Mouse (Mus musculus): ENCODE results near the gene Pofut1. TPM values are rescaled to one million over a fixed set of nuclear protein-coding genes. Genes with fewer than 3 reads are reported as not detected.
A peak's percentile ranks its signal among the peaks of the same experiment; 100 is the strongest.

Gene Pofut1
- polyA plus RNA-seq, 1 experiment, result 25.5 TPM

DNA sequence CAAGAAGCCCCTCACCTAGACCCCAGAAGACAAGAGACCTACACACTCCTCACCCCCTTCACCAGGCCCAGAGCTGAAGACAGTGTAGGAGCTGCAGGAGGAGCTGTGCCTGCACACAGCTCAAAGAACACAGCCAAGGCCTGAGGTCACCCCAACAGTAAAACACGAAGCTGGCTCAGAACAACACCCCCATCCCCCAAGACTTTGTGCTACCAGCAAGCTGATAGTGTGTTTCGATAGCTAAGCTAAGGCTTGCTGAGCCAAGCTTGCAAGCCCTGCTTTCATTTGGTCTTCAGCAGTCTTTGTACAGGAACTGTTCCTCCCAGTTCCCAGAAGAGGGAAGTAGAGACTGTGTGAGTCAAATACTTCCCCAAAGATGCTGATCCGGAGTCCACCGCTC is 57.5 kb downstream of the Pofut1 start:
- Histone ChIP-seq H3K4me1 (ENCODE audit: control insufficient read depth, insufficient read depth, low read length) (no peaks in the 10 kb centered on the region), H3K4me3 (replicated peaks; ENCODE audit: extremely low read depth, low read depth, low read length) (no peak overlapping the region)
- no peak for DNase-seq
- 50% methylated on average over 4 of the region's 4 CpGs for WGBS
- TF ChIP-seq CTCF (IDR thresholded peaks at IDR 0.05; ENCODE audit: insufficient read depth, low read length) (no peak), POLR2A (IDR thresholded peaks at IDR 0.05; ENCODE audit: borderline replicate concordance, extremely low read depth, low read depth, low read length) (no peak)

DNA sequence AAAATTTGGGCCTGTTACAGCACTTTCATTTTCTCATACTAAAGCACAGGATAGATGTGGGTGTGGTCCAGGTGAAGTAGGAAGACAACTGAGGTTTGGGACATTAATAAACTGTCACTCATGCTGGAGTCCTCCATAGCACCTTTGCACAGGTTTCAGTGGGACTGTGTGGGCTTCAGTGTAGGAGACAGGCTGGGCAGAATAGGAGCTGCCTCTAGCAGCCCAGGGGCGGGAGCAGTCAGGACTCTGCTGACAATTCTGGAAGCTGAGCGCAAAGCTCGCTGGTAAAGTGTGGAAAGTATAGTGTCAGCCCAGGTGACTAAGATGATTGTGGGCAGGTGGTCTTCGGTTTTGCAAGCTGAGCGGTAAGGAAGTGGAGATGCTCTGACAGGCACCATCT is 59.8 kb downstream of the Pofut1 start:
- Histone ChIP-seq H3K4me1 (ENCODE audit: control insufficient read depth, insufficient read depth, low read length) (no peaks in the 10 kb centered on the region), H3K4me3 (replicated peaks; ENCODE audit: extremely low read depth, low read depth, low read length) (no peak overlapping the region)
- WGBS, result 92% methylated on average over 5 of the region's 5 CpGs
- no peak for DNase-seq
- TF ChIP-seq CTCF (IDR thresholded peaks at IDR 0.05; ENCODE audit: insufficient read depth, low read length) (no peak), POLR2A (IDR thresholded peaks at IDR 0.05; ENCODE audit: borderline replicate concordance, extremely low read depth, low read depth, low read length) (no peak)

DNA sequence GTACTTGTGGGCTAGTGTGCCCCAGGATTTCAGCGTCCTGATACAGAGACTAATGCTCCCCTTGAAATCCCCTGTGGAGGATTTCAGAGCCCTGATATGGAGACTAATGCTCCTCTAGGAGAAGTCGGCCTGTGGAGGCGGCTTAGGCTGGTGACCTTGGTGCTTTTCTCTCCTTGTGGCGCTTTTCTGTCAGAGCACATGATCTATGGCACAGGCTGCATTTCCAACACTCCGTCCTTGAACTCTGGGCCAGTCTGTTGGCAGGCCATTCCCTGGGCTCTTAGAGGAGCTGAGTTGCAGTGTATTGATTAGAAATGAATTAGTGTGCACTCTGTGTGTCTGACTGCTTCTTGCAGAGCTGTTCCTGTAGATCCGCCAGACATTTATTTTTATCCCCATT is 63.9 kb downstream of the Pofut1 start:
- Histone ChIP-seq H3K4me1 (ENCODE audit: control insufficient read depth, insufficient read depth, low read length) (no peaks in the 10 kb centered on the region; the same call in 1 of the 2 replicates), H3K4me3 (replicated peaks; ENCODE audit: extremely low read depth, low read depth, low read length) (no peak overlapping the region)
- no peak for DNase-seq
- WGBS, result 69% methylated on average over 6 of the region's 6 CpGs
- no peak for TF ChIP-seq CTCF (IDR thresholded peaks at IDR 0.05; ENCODE audit: insufficient read depth, low read length)

DNA sequence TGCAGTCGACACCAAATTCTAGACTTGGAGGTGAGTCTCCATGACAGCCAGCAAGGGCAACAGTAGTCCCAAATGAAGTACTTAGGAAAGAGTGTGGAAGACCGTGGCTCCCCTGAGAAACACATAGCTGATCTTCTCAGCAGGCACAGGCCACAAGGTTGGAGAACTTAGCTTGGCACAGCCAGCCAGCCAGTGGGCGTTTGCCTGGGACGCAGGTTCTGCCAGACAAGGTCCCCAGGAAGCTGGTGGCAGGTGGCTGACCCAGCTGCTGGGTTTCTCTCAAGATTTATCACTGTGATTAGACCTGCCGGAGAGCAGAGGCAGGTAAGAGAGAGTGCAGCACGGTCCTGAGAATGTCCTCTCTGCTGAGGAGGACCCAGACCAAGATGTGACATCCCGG is 67.3 kb downstream of the Pofut1 start:
- DNase-seq, result no peak
- no peak for TF ChIP-seq CTCF (IDR thresholded peaks at IDR 0.05; ENCODE audit: insufficient read depth, low read length)
- no peak for TF ChIP-seq POLR2A (IDR thresholded peaks at IDR 0.05; ENCODE audit: borderline replicate concordance, extremely low read depth, low read depth, low read length)
- H3K4me3 ChIP-seq (replicated peaks; ENCODE audit: extremely low read depth, low read depth, low read length), result no peak overlapping the region
- 79% methylated on average over 7 of the region's 7 CpGs for WGBS
- no peaks in the 10 kb centered on the region; the same call in 1 of the 2 replicates for H3K4me1 ChIP-seq (ENCODE audit: control insufficient read depth, insufficient read depth, low read length)

DNA sequence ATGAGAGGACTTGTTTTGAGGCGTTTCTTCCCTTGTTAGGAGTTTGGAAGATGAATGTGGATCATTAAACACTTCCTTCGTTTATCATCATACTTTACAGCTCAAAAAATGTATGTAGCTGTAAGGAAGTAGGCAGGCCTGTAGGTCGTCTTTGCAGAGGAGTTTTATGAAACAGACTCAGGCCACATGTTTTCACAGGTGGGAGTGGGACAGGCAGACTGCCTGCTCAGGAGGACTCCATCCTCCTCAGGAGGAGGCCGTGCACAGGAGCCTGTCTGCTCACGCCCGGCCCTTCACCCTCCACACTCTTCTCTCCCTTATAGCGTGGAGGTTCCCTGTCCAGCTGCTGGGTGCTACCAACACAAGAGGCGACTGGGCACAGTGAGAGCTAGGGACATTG is 67.8 kb downstream of the Pofut1 start:
- no peak overlapping the region for H3K4me3 ChIP-seq (replicated peaks; ENCODE audit: extremely low read depth, low read depth, low read length)
- no peak for DNase-seq
- TF ChIP-seq POLR2A (IDR thresholded peaks at IDR 0.05; ENCODE audit: borderline replicate concordance, extremely low read depth, low read depth, low read length) (no peak), CTCF (IDR thresholded peaks at IDR 0.05; ENCODE audit: insufficient read depth, low read length) (no peak)
- H3K4me1 ChIP-seq (ENCODE audit: control insufficient read depth, insufficient read depth, low read length), result no peaks in the 10 kb centered on the region; the same call in 1 of the 2 replicates
- WGBS, result 68% methylated on average over 8 of the region's 8 CpGs

DNA sequence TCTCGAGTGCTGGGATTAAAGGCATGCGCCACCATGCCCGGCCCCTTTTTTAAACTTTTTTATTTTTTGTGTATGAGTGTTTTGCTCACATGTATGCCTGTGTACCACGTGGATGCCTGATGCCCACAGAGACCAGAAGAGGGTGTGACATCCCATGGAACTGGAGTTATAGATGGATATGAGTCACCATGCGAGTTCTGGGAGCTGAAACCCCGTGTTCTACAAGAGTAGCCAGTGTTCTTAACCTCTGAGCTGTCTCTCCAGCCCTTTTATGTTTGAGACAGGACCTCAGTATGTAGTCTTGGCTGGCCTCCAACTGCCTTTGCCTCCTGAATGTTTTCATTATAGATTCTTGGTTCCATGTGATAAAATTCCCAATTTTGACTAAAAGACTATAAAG is 68.9 kb downstream of the Pofut1 start:
- TF ChIP-seq POLR2A (IDR thresholded peaks at IDR 0.05; ENCODE audit: borderline replicate concordance, extremely low read depth, low read depth, low read length) (no peak), CTCF (IDR thresholded peaks at IDR 0.05; ENCODE audit: insufficient read depth, low read length) (no peak)
- no peaks in the 10 kb centered on the region; the same call in 1 of the 2 replicates for H3K4me1 ChIP-seq (ENCODE audit: control insufficient read depth, insufficient read depth, low read length)
- DNase-seq, result no peak
- H3K4me3 ChIP-seq (replicated peaks; ENCODE audit: extremely low read depth, low read depth, low read length), result no peak overlapping the region
- whole genome bisulfite sequencing, result 72% methylated on average over 6 of the region's 6 CpGs

DNA sequence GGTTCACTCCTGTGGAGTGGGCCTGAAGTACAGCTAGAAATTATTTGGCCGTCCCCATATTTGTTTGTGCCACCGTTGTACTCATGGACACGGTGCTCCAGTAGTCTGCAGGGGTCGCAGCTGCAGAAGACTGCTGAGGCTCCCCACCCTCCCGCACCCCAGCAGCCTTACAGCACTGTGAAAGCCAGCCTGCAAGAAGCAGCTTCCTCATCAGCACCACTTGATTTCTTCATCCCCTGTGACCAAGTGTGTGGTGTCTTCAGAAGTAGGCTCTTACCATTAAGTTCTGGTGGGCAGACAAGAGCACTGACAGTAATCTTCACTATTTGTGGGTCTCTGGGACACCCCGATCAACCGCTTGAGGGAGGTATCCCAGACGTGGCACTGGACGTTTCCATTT is 71.6 kb downstream of the Pofut1 start:
- no peak overlapping the region for H3K4me3 ChIP-seq (replicated peaks; ENCODE audit: extremely low read depth, low read depth, low read length)
- no peak for DNase-seq
- 80% methylated on average over 9 of the region's 9 CpGs for WGBS
- no peaks in the 10 kb centered on the region; the same call in 1 of the 2 replicates for H3K4me1 ChIP-seq (ENCODE audit: control insufficient read depth, insufficient read depth, low read length)
- TF ChIP-seq CTCF (IDR thresholded peaks at IDR 0.05; ENCODE audit: insufficient read depth, low read length) (no peak), POLR2A (IDR thresholded peaks at IDR 0.05; ENCODE audit: borderline replicate concordance, extremely low read depth, low read depth, low read length) (no peak)

DNA sequence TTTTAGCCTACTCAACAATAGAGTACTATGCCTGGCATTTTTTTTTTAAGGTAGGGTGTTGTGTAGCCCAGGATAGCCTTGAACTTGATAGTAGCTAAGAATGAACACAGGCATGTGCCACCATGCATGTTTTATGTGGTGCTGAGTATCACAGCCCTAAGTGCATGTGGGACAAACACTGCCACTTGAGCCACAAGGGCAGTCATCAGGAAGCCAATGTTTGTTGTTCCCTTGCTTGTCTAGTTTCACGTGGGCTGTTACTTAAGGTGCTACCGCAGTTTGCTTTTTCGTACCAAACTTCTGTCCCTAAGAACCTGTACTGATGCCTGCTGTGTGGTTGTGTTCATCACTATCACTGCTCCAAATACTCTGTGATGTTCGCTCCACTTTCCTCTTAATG is 77.1 kb downstream of the Pofut1 start:
- TF ChIP-seq CTCF (IDR thresholded peaks at IDR 0.05; ENCODE audit: insufficient read depth, low read length) (no peak), POLR2A (IDR thresholded peaks at IDR 0.05; ENCODE audit: borderline replicate concordance, extremely low read depth, low read depth, low read length) (no peak)
- no peak for DNase-seq
- 76% methylated on average over 4 of the region's 4 CpGs for WGBS
- Histone ChIP-seq H3K4me1 (ENCODE audit: control insufficient read depth, insufficient read depth, low read length) (peaks cover 10% of the 10 kb centered on the region; the same call in 1 of the 2 replicates), H3K4me3 (replicated peaks; ENCODE audit: extremely low read depth, low read depth, low read length) (no peak overlapping the region)

DNA sequence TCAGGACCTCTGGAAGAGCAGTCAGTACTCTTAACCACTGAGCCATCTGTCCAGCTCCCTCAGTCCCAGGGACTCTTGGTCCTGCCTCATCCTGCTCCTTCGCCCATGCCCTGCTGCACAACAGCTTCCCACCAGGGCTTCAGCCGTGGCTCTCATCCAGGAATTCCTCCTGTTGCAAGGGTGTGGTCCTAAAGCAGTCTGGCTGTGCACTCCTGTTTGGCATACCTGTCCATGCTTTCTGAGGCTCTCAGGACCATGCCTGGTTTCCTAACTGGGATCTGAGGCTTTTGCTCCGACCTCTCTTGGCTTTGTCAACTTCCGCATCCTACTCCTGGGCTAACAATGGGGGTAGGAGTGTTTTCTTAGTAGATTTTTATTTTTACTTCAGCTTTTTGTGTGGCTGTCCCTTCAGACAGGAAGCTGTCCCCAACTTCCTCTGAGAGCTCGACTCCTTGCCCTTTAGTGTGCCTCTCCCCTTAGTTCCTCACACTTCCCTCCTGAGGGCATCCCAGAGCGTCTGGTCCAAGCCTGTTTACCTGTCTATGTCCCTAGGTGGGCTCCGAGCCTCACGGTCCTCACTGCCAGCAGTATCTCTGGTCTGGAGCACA is 77.8 kb downstream of the Pofut1 start:
- no peak overlapping the region for H3K4me3 ChIP-seq (replicated peaks; ENCODE audit: extremely low read depth, low read depth, low read length)
- TF ChIP-seq POLR2A (IDR thresholded peaks at IDR 0.05; ENCODE audit: borderline replicate concordance, extremely low read depth, low read depth, low read length), result no peak
- no peak for TF ChIP-seq CTCF (IDR thresholded peaks at IDR 0.05; ENCODE audit: insufficient read depth, low read length)
- peaks cover 10% of the 10 kb centered on the region; the same call in 1 of the 2 replicates for H3K4me1 ChIP-seq (ENCODE audit: control insufficient read depth, insufficient read depth, low read length)
- WGBS, result 44% methylated on average over 8 of the region's 8 CpGs
- peak; percentile 46 for DNase-seq

Other genes with a start within 250 kb of the Pofut1 start
- gene Pdrg1, start 226.1 kb upstream of the Pofut1 start, polyA plus RNA-seq (2012; rRNA removed), result 39.9 and 61.9 TPM in 2 replicates
- 0.03 TPM in 1 of 2 replicates, not detected in the other for gene Xkr7, start 209.7 kb upstream of the Pofut1 start, polyA plus RNA-seq (2012; rRNA removed)
- 164 and 177 TPM in 2 replicates for gene Ccm2l, start 175.6 kb upstream of the Pofut1 start, polyA plus RNA-seq (2012; rRNA removed)
- gene Hck, start 133.1 kb upstream of the Pofut1 start, polyA plus RNA-seq (2012; rRNA removed), result 45.0 and 52.8 TPM in 2 replicates
- 32.7 and 45.8 TPM in 2 replicates for gene Tm9sf4, start 80.2 kb upstream of the Pofut1 start, polyA plus RNA-seq (2012; rRNA removed)
- gene Tspyl3, start 16.1 kb upstream of the Pofut1 start, polyA plus RNA-seq (2012; rRNA removed), result 6.0 and 9.3 TPM in 2 replicates
- 7.8 and 12.4 TPM in 2 replicates for gene Plagl2, start 107 bp upstream of the Pofut1 start, polyA plus RNA-seq (2012; rRNA removed)
- 6.4 and 10.8 TPM in 2 replicates for gene Kif3b, start 49.9 kb downstream of the Pofut1 start, polyA plus RNA-seq (2012; rRNA removed)
- gene Asxl1, start 104.3 kb downstream of the Pofut1 start, polyA plus RNA-seq (2012; rRNA removed), result 11.4 and 15.3 TPM in 2 replicates

Data from lung, adult 2 months (tissue).